ENCODE assay signal across 18 mouse cellular contexts in the genomic region with DNA sequence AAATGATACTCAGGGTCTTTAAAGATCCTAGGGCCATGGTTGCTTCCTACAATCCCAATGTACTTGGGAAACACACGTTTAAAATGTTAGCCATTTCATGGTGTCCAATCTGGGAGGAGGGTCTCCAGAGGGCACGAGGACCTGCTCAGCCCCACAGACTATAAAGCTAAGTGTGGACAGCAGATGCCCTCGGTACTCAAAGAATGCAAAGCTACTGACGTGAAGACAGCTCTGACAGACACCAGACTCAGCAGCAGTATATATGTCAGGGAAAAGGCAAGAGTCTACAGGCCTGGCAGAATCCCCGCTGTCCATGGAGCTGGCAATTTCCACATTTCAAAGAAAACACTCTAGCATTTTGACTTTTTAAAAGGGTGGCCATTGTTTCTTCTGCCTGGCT.
"Had no signal": no experiment of that assay in that cellular context is flagged by ENCODE, and none has a peak within 500 bp of the region (broad histone marks: within the 10 kb centered on the region; RNA-seq: fewer than 3 reads in every experiment).

No protein-coding gene starts in this region.

- H3K27me3 ChIP-seq: midbrain, embryonic 12.5 days; neural tube, embryonic 12.5 days had no signal

- H3K4me2 ChIP-seq: lung, embryonic 14.5 days; midbrain, embryonic 12.5 days; neural tube, embryonic 12.5 days had no signal

- H3K36me3 ChIP-seq: midbrain, embryonic 10.5 days; midbrain, embryonic 12.5 days; neural tube, embryonic 12.5 days had no signal

- H3K27ac ChIP-seq: midbrain, embryonic 10.5 days; midbrain, embryonic 12.5 days; neural tube, embryonic 12.5 days had no signal

- H3K9me3 ChIP-seq: midbrain, embryonic 10.5 days; midbrain, embryonic 12.5 days; neural tube, embryonic 12.5 days had no signal

- ATAC-seq: midbrain, embryonic 16.5 days had no signal

- H3K4me3 ChIP-seq: midbrain, embryonic 10.5 days; midbrain, embryonic 12.5 days; myocyte; neural tube, embryonic 12.5 days had no signal

- DNase-seq: lung, adult 18-20 months; lung, embryonic 14.5 days; lung, postnatal 10 days; lung, postnatal 4 days; midbrain, embryonic 14.5 days; retina, postnatal 1 day; right cerebral cortex, adult 18-20 months; right cerebral cortex, postnatal 25 days; right cerebral cortex, postnatal 4 days; spleen, adult 18-20 months; thymus, adult 18-20 months; thymus, postnatal 14 days; thymus, postnatal 36 days had no signal

- H3K4me1 ChIP-seq: midbrain, embryonic 10.5 days; midbrain, embryonic 12.5 days; neural tube, embryonic 12.5 days had no signal

- H3K9ac ChIP-seq: lung, embryonic 14.5 days; midbrain, embryonic 12.5 days; neural tube, embryonic 12.5 days had no signal
